Mouse (Mus musculus) cortical plate, adult 2 months (tissue): ENCODE measurements around the gene Olfr1291-ps1.

Experiments
- CTCF ChIP-seq: fragments of 200-500 bp; IDR thresholded peaks from 2 replicates; pipeline ENCODE4 v1.5.1; 2011; ENCODE audit warnings: mild to moderate bottlenecking, control low read depth, low read length; ENCODE audit not compliant: insufficient read depth; ENCODE audit errors: extremely low read depth
- POLR2A ChIP-seq: fragments of 200-500 bp; IDR thresholded peaks from 2 replicates; pipeline ENCODE4 v1.6.1; 2011; ENCODE audit warnings: mild to moderate bottlenecking, low read length, control low read depth; ENCODE audit not compliant: insufficient read depth; ENCODE audit errors: extremely low read depth

- TF ChIP-seq POLR2A = no peak
- TF ChIP-seq CTCF = no peak
Observed at GRCm38 (mm10) chr2:111493729-111494128, 3.3 kb upstream of the Olfr1291-ps1 start, which contains the start of gene Olfr1290.
